Mouse (Mus musculus) embryonic fibroblast, embryonic 13.5 days (primary cell): ENCODE data around the gene Tspan9.

Experiments
- CTCF ChIP-seq: IDR thresholded peaks from 2 replicates; pipeline ENCODE4 v1.5.1; 2011; ENCODE audit warnings: mild to moderate bottlenecking, control low read depth, low read length, moderate library complexity, borderline replicate concordance; ENCODE audit not compliant: insufficient read depth
- POLR2A ChIP-seq: IDR thresholded peaks from 2 replicates; pipeline ENCODE4 v1.6.1; 2011; ENCODE audit warnings: low read depth, mild to moderate bottlenecking, control low read depth, low read length, moderate library complexity

- TF ChIP-seq POLR2A (no peak), CTCF (no peak)
Observed at GRCm38 (mm10) chr6:128021931-128022202, 121.5 kb downstream of the Tspan9 start.
